Comparison of ENCODE assay signal across 22 mouse cellular contexts in genomic region chr3:138819862-138820261, GRCm38 (mm10).
A peak's percentile ranks its signal among the peaks of the same experiment; 100 is the strongest.
DNase-seq lines count a peak whose midpoint lies in the region; ATAC-seq lines count a peak whose summit lies in the region.
"Had no signal": no experiment of that assay in that cellular context is flagged by ENCODE, and none has a peak within 500 bp of the region (broad histone marks: within the 10 kb centered on the region; RNA-seq: fewer than 3 reads in every experiment).

No protein-coding gene starts in this region.

- no peak overlapping the region for H3K9ac ChIP-seq in hindbrain, embryonic 11.5 days (ENCODE audit: low read depth, low read length)
- H3K9ac ChIP-seq in midbrain, embryonic 14.5 days (replicated peaks; ENCODE audit: low read length) = no peak overlapping the region
- H3K9ac ChIP-seq: embryonic facial prominence, embryonic 12.5 days; embryonic facial prominence, embryonic 15.5 days; forebrain, postnatal 0 days; hindbrain, embryonic 15.5 days; intestine, embryonic 15.5 days had no signal

- 87% methylated on average over 6 of the region's 6 CpGs for WGBS in hindbrain, embryonic 10.5 days
- WGBS in hindbrain, embryonic 11.5 days = 78% methylated on average over 6 of the region's 6 CpGs
- 87% methylated on average over 6 of the region's 6 CpGs for WGBS in midbrain, embryonic 14.5 days

- H3K36me3 ChIP-seq in hindbrain, embryonic 10.5 days = no peaks in the 10 kb centered on the region
- H3K36me3 ChIP-seq in hindbrain, embryonic 11.5 days (ENCODE audit: control insufficient read depth, insufficient read depth, low read length) = no peaks in the 10 kb centered on the region
- no peaks in the 10 kb centered on the region for H3K36me3 ChIP-seq in midbrain, embryonic 14.5 days (ENCODE audit: control insufficient read depth, insufficient read depth, low read length)
- H3K36me3 ChIP-seq: embryonic facial prominence, embryonic 12.5 days; embryonic facial prominence, embryonic 15.5 days; G1E; hindbrain, embryonic 15.5 days; intestine, embryonic 15.5 days had no signal

- no peak overlapping the region for H3K4me2 ChIP-seq in hindbrain, embryonic 11.5 days (replicated peaks; ENCODE audit: low read depth, low read length)
- no peak overlapping the region for H3K4me2 ChIP-seq in midbrain, embryonic 14.5 days (ENCODE audit: low read length)
- H3K4me2 ChIP-seq: embryonic facial prominence, embryonic 12.5 days; embryonic facial prominence, embryonic 15.5 days; heart, embryonic 11.5 days; hindbrain, embryonic 15.5 days; intestine, embryonic 15.5 days had no signal

- no peaks in the 10 kb centered on the region for H3K9me3 ChIP-seq in hindbrain, embryonic 10.5 days
- H3K9me3 ChIP-seq in hindbrain, embryonic 11.5 days (ENCODE audit: control insufficient read depth, low read length) = no peaks in the 10 kb centered on the region
- no peaks in the 10 kb centered on the region for H3K9me3 ChIP-seq in midbrain, embryonic 14.5 days (ENCODE audit: control insufficient read depth, low read length)
- H3K9me3 ChIP-seq: embryonic facial prominence, embryonic 12.5 days; embryonic facial prominence, embryonic 15.5 days; G1E; hindbrain, embryonic 15.5 days; intestine, embryonic 15.5 days had no signal

- H3K4me3 ChIP-seq in hindbrain, embryonic 10.5 days = no peak overlapping the region
- H3K4me3 ChIP-seq in hindbrain, embryonic 11.5 days (ENCODE audit: low read depth, low read length) = no peak overlapping the region
- no peak overlapping the region for H3K4me3 ChIP-seq in midbrain, embryonic 14.5 days (replicated peaks; ENCODE audit: low read depth, low read length)
- H3K4me3 ChIP-seq: embryonic facial prominence, embryonic 12.5 days; embryonic facial prominence, embryonic 15.5 days; gastrocnemius, adult 2 months; hindbrain, embryonic 15.5 days; intestine, embryonic 15.5 days had no signal

- peaks cover 79% of the 10 kb centered on the region for H3K4me1 ChIP-seq in hindbrain, embryonic 10.5 days (replicated peaks)
- peaks cover 19% of the 10 kb centered on the region for H3K4me1 ChIP-seq in hindbrain, embryonic 11.5 days (replicated peaks; ENCODE audit: control insufficient read depth, insufficient read depth, low read length)
- H3K4me1 ChIP-seq in midbrain, embryonic 14.5 days (ENCODE audit: control insufficient read depth, insufficient read depth, low read length) = peaks cover 20% of the 10 kb centered on the region

- H3K27me3 ChIP-seq in hindbrain, embryonic 10.5 days (ENCODE audit: insufficient read depth, poor library complexity, severe bottlenecking) = no peaks in the 10 kb centered on the region
- no peaks in the 10 kb centered on the region for H3K27me3 ChIP-seq in hindbrain, embryonic 11.5 days (ENCODE audit: control insufficient read depth, insufficient read depth, low read length)
- H3K27me3 ChIP-seq in midbrain, embryonic 14.5 days (ENCODE audit: control insufficient read depth, insufficient read depth, low read length) = no peaks in the 10 kb centered on the region
- H3K27me3 ChIP-seq: CH12.LX; embryonic facial prominence, embryonic 12.5 days; embryonic facial prominence, embryonic 15.5 days; hindbrain, embryonic 15.5 days; intestine, embryonic 15.5 days; Patski had no signal

- peak overlapping the region; percentile 77; the same call in 1 of the 2 replicates for H3K27ac ChIP-seq in hindbrain, embryonic 10.5 days
- no peak overlapping the region for H3K27ac ChIP-seq in hindbrain, embryonic 11.5 days (ENCODE audit: low read depth, low read length)
- H3K27ac ChIP-seq in midbrain, embryonic 14.5 days (replicated peaks; ENCODE audit: low read depth, low read length) = no peak overlapping the region
- H3K27ac ChIP-seq: embryonic facial prominence, embryonic 12.5 days; embryonic facial prominence, embryonic 15.5 days; gastrocnemius, adult 2 months; hindbrain, embryonic 15.5 days; intestine, embryonic 15.5 days had no signal

- ATAC-seq in hindbrain, embryonic 11.5 days (ENCODE audit: low FRiP score) = no peak
- no peak for ATAC-seq in midbrain, embryonic 14.5 days (ENCODE audit: low FRiP score, low TSS enrichment)
- ATAC-seq: forebrain, embryonic 14.5 days; intestine, embryonic 15.5 days; Patski had no signal

- DNase-seq in cerebellum, adult 11-12 months = peak; percentile 61
- no peak for DNase-seq in cerebellum, postnatal 4 days (ENCODE audit: low spot score in 2 of 2)
- DNase-seq in hindbrain, embryonic 10.5 days (ENCODE audit: low spot score) = no peak
- DNase-seq in hindbrain, embryonic 11.5 days (ENCODE audit: low spot score) = no peak
- peak; percentile 92 for DNase-seq in brain, adult 2 months (ENCODE audit: low read depth, low spot score)
- peak; percentile 74 for DNase-seq in cerebellum, adult 9-11 months
- DNase-seq in midbrain, embryonic 14.5 days = no peak
- DNase-seq: adrenal gland, postnatal 14 days; B cell, adult 2 months; forebrain, postnatal 0 days; gastrocnemius, adult 2 months; gastrocnemius, postnatal 14 days; heart, adult 11 months had no signal

Comparison
In these comparisons a context has a peak if more than half of its experiments do, and no peak if none do; other contexts are left out.
1. DNase-seq: peak in cerebellum, adult 11-12 months (single experiment), brain, adult 2 months (single experiment) and cerebellum, adult 9-11 months (single experiment); none in cerebellum, postnatal 4 days (0 of 2), hindbrain, embryonic 10.5 days (single experiment), hindbrain, embryonic 11.5 days (single experiment) and midbrain, embryonic 14.5 days (single experiment).